Mouse (Mus musculus): ENCODE measurements around the gene Dqx1. TPM values are rescaled to one million over a fixed set of nuclear protein-coding genes. Genes with fewer than 3 reads are reported as not detected.

Gene Dqx1
- polyA plus RNA-seq, 1 experiment from 2014 or later = 4.0 TPM

DNA sequence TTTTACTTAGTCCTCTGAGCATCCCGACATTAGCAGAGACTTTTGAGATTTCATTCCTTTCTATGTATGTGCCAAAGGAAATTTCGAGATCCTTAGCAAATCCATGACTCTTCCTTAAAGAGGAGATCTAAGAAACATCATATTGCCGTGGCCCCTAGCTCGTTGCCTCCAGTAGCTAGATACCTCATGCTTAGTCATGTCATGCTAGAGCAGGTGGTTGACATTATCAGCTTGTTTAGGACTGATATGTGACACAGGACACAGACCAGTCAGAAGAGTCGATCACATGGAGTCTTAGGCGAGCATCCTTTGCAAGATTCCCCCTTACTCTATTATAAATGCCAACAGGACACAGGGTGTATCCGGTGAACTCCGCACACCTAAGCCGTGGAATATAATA, 34.6 kb upstream of the Dqx1 start:
- Histone ChIP-seq H3K9ac (no peak overlapping the region), H3K27ac (no peak overlapping the region), H3K4me3 (replicated peaks) (no peak overlapping the region), H3K36me3 (no peaks in the 10 kb centered on the region), H3K4me2 (no peak overlapping the region), H3K9me3 (replicated peaks) (no peaks in the 10 kb centered on the region), H3K4me1 (0 out of 2 replicates have a peak, but pooled peaks cover 7% of the 10 kb centered on the region), H3K27me3 (no peaks in the 10 kb centered on the region)
- ATAC-seq (replicated peaks; ENCODE audit: low FRiP score) = no peak
- 87% methylated on average over 9 of the region's 9 CpGs for WGBS

DNA sequence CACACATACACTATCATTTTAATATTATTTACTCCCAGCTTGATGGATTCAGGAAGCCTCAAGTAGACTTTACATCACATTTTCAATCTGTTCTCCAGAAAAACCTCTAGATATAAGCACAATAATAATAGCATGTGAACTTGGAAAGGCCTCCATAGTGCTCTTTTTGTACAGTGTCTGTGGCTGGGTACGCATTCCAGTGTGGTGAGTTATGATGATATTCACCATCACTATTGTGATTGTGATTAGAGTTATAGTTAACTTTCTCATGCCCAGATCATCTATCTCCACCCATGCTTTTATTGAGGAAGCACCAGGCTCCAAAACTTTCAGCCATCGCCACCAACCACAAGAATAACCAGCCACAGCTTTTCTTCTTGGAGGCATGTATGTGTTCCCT, 33.9 kb upstream of the Dqx1 start:
- Histone ChIP-seq H3K36me3 (no peaks in the 10 kb centered on the region), H3K27me3 (peaks cover 4% of the 10 kb centered on the region), H3K9me3 (replicated peaks) (no peaks in the 10 kb centered on the region), H3K4me2 (no peak overlapping the region), H3K9ac (no peak overlapping the region), H3K4me1 (0 out of 2 replicates have a peak, but pooled peaks cover 7% of the 10 kb centered on the region), H3K27ac (no peak overlapping the region), H3K4me3 (replicated peaks) (no peak overlapping the region)
- WGBS = 93% methylated on average over 2 of the region's 2 CpGs
- no peak for ATAC-seq (replicated peaks; ENCODE audit: low FRiP score)

DNA sequence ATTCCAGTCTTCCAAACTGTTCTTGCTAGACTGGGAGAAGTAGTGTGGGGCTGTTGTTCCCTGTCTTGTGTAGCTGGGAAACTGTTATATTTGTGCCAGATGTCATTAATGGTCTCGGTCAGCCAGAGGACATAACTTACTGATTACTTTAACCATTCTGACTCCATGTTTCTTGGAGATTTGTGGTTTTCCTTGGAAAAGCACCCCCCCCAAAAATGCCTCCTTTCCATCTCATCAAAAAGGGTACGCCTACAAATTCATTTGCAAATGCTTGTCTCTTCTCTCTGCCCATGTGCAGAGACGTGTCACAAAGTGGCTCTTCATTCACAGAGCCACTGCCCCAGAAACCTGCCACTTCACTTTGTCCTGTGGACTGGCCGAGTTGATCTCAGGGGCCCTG, 33.2 kb upstream of the Dqx1 start:
- Histone ChIP-seq H3K27ac (no peak overlapping the region), H3K9me3 (replicated peaks) (no peaks in the 10 kb centered on the region), H3K27me3 (peaks cover 9% of the 10 kb centered on the region), H3K9ac (no peak overlapping the region), H3K36me3 (no peaks in the 10 kb centered on the region), H3K4me3 (replicated peaks) (no peak overlapping the region), H3K4me1 (0 out of 2 replicates have a peak, but pooled peaks cover 7% of the 10 kb centered on the region), H3K4me2 (no peak overlapping the region)
- no peak for ATAC-seq (replicated peaks; ENCODE audit: low FRiP score)
- 57% methylated on average over 4 of the region's 4 CpGs for WGBS

DNA sequence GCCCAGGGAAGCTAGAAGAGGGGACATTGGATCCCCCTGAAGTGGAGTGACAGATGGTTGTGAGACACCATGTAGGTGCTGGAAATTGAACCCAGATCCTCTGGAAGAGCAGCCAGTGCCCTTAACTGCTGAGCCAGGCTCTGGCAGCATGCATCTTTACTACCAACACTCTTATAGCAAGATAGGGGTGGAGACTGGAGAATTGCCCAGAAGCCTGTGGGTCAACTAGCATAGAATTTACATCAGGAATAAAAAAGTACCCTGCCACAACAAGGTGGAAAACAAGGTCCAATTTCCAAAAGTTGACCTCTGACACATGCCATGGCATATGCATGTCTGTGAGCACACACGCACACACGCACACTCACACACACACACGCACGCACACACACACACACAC, 32.4 kb upstream of the Dqx1 start:
- no peak overlapping the region for H3K9ac ChIP-seq
- 0 out of 2 replicates have a peak, but pooled peaks cover 7% of the 10 kb centered on the region for H3K4me1 ChIP-seq
- no peaks in the 10 kb centered on the region for H3K36me3 ChIP-seq
- ATAC-seq (replicated peaks; ENCODE audit: low FRiP score) = no peak
- no peak overlapping the region for H3K4me2 ChIP-seq
- no peak overlapping the region for H3K27ac ChIP-seq
- WGBS = 100% methylated on average over 4 of the region's 4 CpGs
- no peaks in the 10 kb centered on the region for H3K9me3 ChIP-seq (replicated peaks)
- peaks cover 15% of the 10 kb centered on the region for H3K27me3 ChIP-seq
- H3K4me3 ChIP-seq (replicated peaks) = no peak overlapping the region

DNA sequence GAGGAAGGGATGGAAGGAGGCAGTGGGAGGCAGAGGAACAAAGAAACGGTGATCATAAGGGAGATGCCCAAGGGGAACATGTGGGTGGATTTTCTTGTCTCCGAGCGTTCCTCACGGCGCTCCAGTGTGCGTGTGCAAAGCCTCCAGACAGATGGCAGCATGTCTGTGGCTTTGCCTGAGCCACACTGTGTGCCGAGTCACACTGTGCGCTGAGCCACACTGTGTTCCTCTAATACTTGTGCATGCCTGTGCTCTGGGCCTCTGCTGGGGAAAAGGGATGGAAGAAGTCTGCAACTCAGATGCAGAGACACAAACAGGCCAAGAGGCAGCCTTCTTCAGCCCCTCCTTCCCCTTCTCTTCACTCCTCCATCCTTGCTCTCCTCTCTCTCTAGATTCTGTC, 30.4 kb upstream of the Dqx1 start:
- 79% methylated on average over 8 of the region's 8 CpGs for WGBS
- no peak for ATAC-seq (replicated peaks; ENCODE audit: low FRiP score)
- H3K36me3 ChIP-seq = peaks cover 13% of the 10 kb centered on the region

DNA sequence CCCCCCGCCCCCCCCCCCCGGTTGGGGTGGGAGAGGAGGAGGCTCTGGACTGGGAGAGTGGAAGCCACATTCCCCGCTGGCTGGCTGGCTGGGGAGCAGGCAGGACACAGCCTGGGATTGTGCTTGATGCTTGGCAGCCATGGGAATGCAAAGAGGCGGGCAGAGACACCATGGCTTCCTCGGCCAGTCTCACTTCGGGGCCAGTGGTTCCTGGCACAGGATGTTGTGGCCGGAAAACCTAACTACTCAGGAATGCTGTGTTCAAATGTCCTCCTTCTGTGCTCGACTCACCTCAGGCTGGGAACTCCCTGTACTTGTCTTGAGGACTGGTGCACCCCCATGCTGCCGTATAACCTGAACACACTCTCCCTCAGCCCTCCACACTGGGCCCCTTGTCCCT, 29.9 kb upstream of the Dqx1 start:
- Histone ChIP-seq H3K4me3 (replicated peaks) (no peak overlapping the region), H3K27me3 (peaks cover 31% of the 10 kb centered on the region), H3K9me3 (replicated peaks) (no peaks in the 10 kb centered on the region), H3K27ac (no peak overlapping the region), H3K9ac (no peak overlapping the region), H3K4me1 (peaks cover 25% of the 10 kb centered on the region), H3K4me2 (no peak overlapping the region), H3K36me3 (peaks cover 13% of the 10 kb centered on the region)
- ATAC-seq (replicated peaks; ENCODE audit: low FRiP score) = no peak
- WGBS = 54% methylated on average over 8 of the region's 9 CpGs

More for the DNA sequence above, 30.4 kb upstream of the Dqx1 start:
- H3K4me3 ChIP-seq (replicated peaks) = no peak overlapping the region
- no peak overlapping the region for H3K9ac ChIP-seq
- peaks cover 21% of the 10 kb centered on the region for H3K4me1 ChIP-seq
- H3K27ac ChIP-seq = no peak overlapping the region
- H3K4me2 ChIP-seq = no peak overlapping the region
- H3K9me3 ChIP-seq (replicated peaks) = no peaks in the 10 kb centered on the region
- peaks cover 31% of the 10 kb centered on the region for H3K27me3 ChIP-seq

DNA sequence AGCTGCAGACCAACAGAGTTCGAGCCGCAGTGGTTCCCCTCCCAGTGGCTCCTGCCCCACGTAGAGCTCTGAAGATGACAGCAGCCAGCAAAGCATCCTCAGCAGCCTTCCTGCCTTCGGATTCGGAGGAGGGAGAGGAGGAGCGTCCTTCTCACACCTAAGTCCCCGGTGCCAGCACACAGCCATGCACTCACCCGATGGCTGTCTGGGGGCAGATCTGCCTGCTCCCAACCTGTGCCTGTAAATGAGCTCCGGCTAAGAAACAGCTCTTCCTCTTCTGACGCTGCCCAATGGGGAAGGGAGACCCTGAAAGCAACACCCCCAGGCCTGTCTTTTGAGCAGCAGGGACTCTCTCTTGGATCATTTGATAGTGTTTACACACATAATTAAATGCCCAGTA, 27.9 kb upstream of the Dqx1 start:
- peaks cover 13% of the 10 kb centered on the region for H3K36me3 ChIP-seq
- 36% methylated on average over 10 of the region's 10 CpGs for WGBS
- no peaks in the 10 kb centered on the region for H3K9me3 ChIP-seq (replicated peaks)
- peaks cover 40% of the 10 kb centered on the region for H3K4me1 ChIP-seq
- peaks cover 31% of the 10 kb centered on the region for H3K27me3 ChIP-seq
- ATAC-seq (replicated peaks; ENCODE audit: low FRiP score) = no peak
- no peak overlapping the region for H3K9ac ChIP-seq
- no peak overlapping the region for H3K4me2 ChIP-seq
- no peak overlapping the region for H3K4me3 ChIP-seq (replicated peaks)
- H3K27ac ChIP-seq = no peak overlapping the region

DNA sequence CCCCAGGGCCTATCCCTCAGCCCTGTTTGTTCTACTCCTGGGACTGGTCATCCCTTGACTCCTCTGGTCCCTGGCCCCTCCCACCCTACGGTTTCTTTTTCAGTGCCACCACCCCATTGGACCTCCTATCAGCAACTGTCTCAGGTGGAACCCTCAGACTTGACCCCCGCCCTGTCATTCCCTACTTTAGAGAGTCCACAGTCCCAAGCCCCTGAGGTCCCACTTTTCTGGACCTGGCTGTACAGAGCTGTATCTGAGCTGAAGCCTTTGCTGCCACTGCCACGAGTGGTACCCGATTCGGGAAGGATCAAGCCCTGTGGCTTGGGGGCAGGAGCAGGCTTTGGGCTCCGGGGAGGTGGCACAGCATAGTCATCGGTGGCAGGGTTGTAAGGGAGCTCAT, 26.5 kb upstream of the Dqx1 start:
- 71% methylated on average over 7 of the region's 7 CpGs for WGBS
- no peak overlapping the region for H3K27ac ChIP-seq
- H3K27me3 ChIP-seq = peaks cover 31% of the 10 kb centered on the region
- no peak overlapping the region for H3K4me2 ChIP-seq
- peaks cover 49% of the 10 kb centered on the region for H3K4me1 ChIP-seq
- H3K36me3 ChIP-seq = peaks cover 13% of the 10 kb centered on the region
- no peak overlapping the region for H3K4me3 ChIP-seq (replicated peaks)
- H3K9me3 ChIP-seq (replicated peaks) = no peaks in the 10 kb centered on the region
- no peak for ATAC-seq (replicated peaks; ENCODE audit: low FRiP score)
- no peak overlapping the region for H3K9ac ChIP-seq

DNA sequence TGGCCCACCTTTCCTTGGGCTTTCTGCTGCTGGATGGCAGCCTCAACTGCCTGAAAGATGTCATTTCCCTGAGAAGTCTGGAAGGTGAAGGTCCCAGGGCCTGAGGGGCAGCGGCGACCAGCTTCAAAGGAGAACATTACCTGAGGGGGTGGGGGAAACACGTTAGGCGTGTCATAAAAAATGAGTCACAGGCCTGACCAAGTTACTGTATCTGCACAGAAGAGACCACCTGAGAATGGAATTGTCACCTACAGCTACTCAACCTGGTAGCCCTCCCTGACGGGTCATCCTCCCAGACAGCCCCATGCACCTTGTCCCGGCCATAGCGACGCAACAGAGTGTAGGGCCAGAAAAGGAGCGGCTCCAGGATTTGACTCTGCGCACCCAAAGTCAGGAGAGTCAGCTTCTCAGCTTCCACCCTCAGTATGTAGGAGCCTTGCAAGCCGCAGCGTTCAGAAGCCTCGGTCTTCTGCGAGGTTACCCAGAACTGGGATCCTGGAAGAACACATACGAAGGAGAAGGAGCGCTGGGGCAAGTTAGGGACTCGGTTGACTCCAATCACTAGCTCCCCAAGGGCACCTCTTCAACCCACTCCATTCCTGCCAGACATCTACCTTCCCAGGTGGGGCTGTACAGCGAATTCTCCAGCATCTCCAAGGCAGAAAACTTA, 25.6 kb upstream of the Dqx1 start:
- H3K36me3 ChIP-seq = peaks cover 13% of the 10 kb centered on the region
- no peaks in the 10 kb centered on the region for H3K9me3 ChIP-seq (replicated peaks)
- H3K27ac ChIP-seq = no peak overlapping the region; the same call in 1 of the 2 replicates
- H3K27me3 ChIP-seq = peaks cover 31% of the 10 kb centered on the region
- peak overlapping the region; percentile 71 for H3K4me3 ChIP-seq (replicated peaks)
- WGBS = 35% methylated on average over 18 of the region's 18 CpGs
- peak overlapping the region; percentile 93 for H3K4me2 ChIP-seq
- peaks cover 49% of the 10 kb centered on the region for H3K4me1 ChIP-seq
- ATAC-seq (replicated peaks; ENCODE audit: low FRiP score) = no peak
- peak overlapping the region; percentile 61 for H3K9ac ChIP-seq

DNA sequence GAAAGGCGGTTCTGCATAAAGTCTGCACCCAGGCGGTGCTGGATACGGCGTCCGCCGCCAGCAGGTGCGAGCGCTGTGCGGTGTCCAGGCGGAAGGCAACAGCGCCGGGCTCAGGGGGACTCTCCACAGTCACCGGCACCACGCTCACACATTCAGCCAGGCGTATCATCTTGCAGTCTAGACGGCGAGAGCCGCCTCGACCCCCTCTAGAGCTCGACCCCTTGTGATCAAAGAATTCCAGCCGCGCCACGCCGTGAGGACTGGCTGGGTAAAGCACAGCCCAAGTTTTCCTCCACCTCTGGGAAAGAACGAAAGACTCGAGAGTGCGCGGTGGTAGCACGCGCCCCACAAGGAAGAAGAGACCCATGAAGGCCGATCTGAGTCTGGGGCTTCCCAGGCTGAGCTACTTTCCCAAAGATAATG, 24.9 kb upstream of the Dqx1 start:
- 0% methylated on average over 31 of the region's 31 CpGs for WGBS
- no peaks in the 10 kb centered on the region for H3K9me3 ChIP-seq (replicated peaks)

DNA sequence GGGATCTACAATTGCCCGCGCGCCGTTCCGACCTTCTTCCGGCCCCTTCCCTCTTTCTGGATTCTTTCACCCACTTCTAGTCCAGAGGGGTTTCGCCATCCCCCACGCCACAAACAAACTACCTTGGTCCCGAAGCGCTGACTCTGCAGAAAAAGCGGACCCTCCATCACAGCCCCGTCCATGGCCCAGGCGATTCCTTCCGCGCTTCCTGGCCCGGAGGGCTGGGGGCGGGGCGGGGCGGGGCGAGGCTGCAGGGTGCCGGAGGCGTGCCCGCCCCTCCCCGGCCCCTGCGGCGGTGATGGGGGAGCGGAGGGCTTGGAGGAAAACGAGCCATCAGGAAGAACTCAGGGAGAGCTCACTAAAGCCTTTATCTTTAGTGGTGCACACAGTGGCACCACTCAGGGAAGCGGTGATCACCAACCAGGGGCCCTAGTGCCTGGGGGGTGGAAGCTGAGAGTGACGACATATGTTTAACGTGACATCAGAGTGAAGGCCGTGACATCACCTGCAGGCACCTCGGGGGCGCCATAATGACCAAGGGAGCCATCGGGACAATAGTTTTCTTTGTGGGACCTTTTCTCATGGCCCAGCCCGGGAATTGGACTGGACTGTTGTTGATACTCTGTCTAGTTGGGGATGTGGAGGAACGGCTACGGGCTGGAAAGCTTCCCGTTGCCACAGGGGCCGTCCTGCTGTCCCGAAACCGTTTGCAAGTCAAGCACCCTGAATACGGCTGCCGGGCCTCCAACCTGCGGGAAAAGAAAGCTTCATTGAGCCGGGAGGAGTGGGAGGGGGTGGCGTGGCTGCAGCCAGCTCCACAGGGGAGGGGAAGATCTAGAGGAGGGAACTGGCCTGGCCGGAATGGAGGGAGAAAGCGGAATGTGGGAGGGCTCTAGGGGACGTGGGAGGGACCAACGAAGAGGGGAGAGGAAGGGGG, 24.1 kb upstream of the Dqx1 start, which contains the start of the genes Dok1 and Loxl3:
Gene Dok1 (minus strand): TSS at position 223 of the 937 bp plus-strand sequence.
Gene Loxl3 (plus strand): TSS at position 925 of the 937 bp plus-strand sequence.
- Histone ChIP-seq H3K9me3 (replicated peaks) (no peaks in the 10 kb centered on the region), H3K4me3 (replicated peaks) (peak within 1 kb of the TSS; percentile 71), H3K4me1 (peaks cover 47% of the 10 kb centered on the region), H3K9ac (peak within 1 kb of the TSS; percentile 61), H3K27ac (peak within 1 kb of the TSS; percentile 94), H3K27me3 (peaks cover 27% of the 10 kb centered on the region), H3K36me3 (peaks cover 13% of the 10 kb centered on the region), H3K4me2 (peak within 1 kb of the TSS; percentile 93)
- under 1% methylated on average over 51 of the region's 51 CpGs for WGBS
- peak; percentile 83 for ATAC-seq (replicated peaks; ENCODE audit: low FRiP score)

More for the DNA sequence above, 24.9 kb upstream of the Dqx1 start:
- ATAC-seq (replicated peaks; ENCODE audit: low FRiP score) = peak; percentile 71
- Histone ChIP-seq H3K27me3 (peaks cover 31% of the 10 kb centered on the region), H3K4me1 (peaks cover 44% of the 10 kb centered on the region), H3K36me3 (peaks cover 13% of the 10 kb centered on the region), H3K4me3 (replicated peaks) (peak overlapping the region; percentile 71), H3K4me2 (peak overlapping the region; percentile 93), H3K27ac (peak overlapping the region; percentile 94), H3K9ac (peak overlapping the region; percentile 61)

Measured in kidney, embryonic 15.5 days (tissue).